Mouse (Mus musculus) kidney, postnatal 0 days (tissue): ENCODE results near the gene Helt. TPM values are rescaled to one million over a fixed set of nuclear protein-coding genes. Genes with fewer than 3 reads are reported as not detected.

ENCODE experiments used
- ATAC-seq: fragments of 200-750 bp; cut with Nextera tagmentation; replicated peaks from 2 replicates; pipeline ENCODE4 v1.8.0; 2017; ENCODE audit warnings: low read depth, moderate number of reproducible peaks, moderate TSS enrichment, moderate library complexity; ENCODE audit not compliant: low FRiP score
- DNase-seq: peaks from one replicate; pipeline ENCODE4 v3.0.0-alpha.2; 2016; ENCODE audit warnings: low spot score
- H3K27ac ChIP-seq: fragments of 300-500 bp; sonication (generic); 2 replicates; pipeline ENCODE4 v1.5.1; 2014; ENCODE audit warnings: mild to moderate bottlenecking
- H3K27me3 ChIP-seq: fragments of 300-500 bp; sonication (generic); 2 replicates; pipeline ENCODE4 v1.6.1; 2014; ENCODE audit warnings: low read length, mixed read lengths; ENCODE audit not compliant: insufficient read depth
- H3K36me3 ChIP-seq: fragments of 300-500 bp; sonication (generic); 2 replicates; pipeline ENCODE4 v1.6.1; 2014; ENCODE audit warnings: low read length, mixed read lengths; ENCODE audit not compliant: insufficient read depth
- H3K4me1 ChIP-seq: fragments of 300-500 bp; sonication (generic); replicated peaks from 2 replicates; pipeline ENCODE4 v1.6.1; 2014; ENCODE audit warnings: antibody characterized with exemption, low read length, mixed read lengths; ENCODE audit not compliant: insufficient read depth
- H3K4me2 ChIP-seq: fragments of 300-500 bp; sonication (generic); 2 replicates; pipeline ENCODE4 v1.6.1; 2014; ENCODE audit warnings: mild to moderate bottlenecking, low read length, moderate library complexity, mixed read lengths
- H3K4me3 ChIP-seq: fragments of 300-500 bp; sonication (generic); replicated peaks from 2 replicates; pipeline ENCODE4 v1.5.1; 2014; ENCODE audit warnings: low read depth, low read length
- H3K9ac ChIP-seq: fragments of 300-500 bp; sonication (generic); 2 replicates; pipeline ENCODE4 v1.6.1; 2014; ENCODE audit warnings: low read depth, low read length
- H3K9me3 ChIP-seq: fragments of 300-500 bp; sonication (generic); replicated peaks from 2 replicates; pipeline ENCODE4 v1.6.1; 2016; ENCODE audit warnings: low read length, inconsistent platforms, mixed read lengths
- CTCF ChIP-seq: IDR thresholded peaks from 2 replicates; pipeline ENCODE4 v1.5.1; 2016; ENCODE audit warnings: antibody characterized with exemption, low read depth, mild to moderate bottlenecking, moderate library complexity
- WGBS: fragments of 180-500 bp; shearing (Covaris S2); extraction: QIAGEN DNeasy Blood & Tissue Kit; methylation state at CpG from one replicate; pipeline ENCODE4 v1.1.7; 2014; 5-methylcytosine and 5-hydroxymethylcytosine counted together
- polyA plus RNA-seq: library from polyadenylated mRNA; unstranded; fragments of >200 nt; fragmentation: Nextera tagmentation; extraction: Ambion mirVana; gene quantifications from 2 replicates; pipeline ENCODE4 v1.2.1, GENCODE M21; 2015

Helt gene
- polyA plus RNA-seq, 1 experiment from 2014 or later = not detected

DNA sequence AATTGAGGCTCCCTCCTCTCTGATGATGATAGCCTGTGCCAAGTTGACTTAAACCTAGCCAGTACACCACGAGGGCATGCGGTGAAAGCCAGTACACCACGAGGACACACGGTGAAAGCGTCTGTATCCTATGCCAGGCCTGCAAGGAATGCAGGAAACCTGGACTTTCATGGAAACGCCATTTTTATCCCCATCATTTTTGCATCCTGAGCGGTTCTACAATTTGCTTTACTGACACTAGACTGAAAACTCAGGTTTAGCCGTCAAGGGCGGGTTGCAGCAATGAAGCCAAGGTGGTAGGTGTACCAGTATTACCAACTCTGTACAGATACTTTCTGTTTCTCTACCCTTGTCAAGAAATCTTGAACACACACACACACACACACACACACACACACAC, 7.7 kb upstream of the Helt start:
- no peak for ATAC-seq
- H3K27me3 ChIP-seq = peaks cover 3% of the 10 kb centered on the region; the same call in 1 of the 2 replicates
- H3K36me3 ChIP-seq = no peaks in the 10 kb centered on the region
- H3K9ac ChIP-seq = no peak overlapping the region
- no peak overlapping the region for H3K27ac ChIP-seq
- WGBS = 93% methylated on average over 9 of the region's 9 CpGs
- DNase-seq = no peak
- H3K4me1 ChIP-seq = no peaks in the 10 kb centered on the region
- TF ChIP-seq CTCF = no peak
- H3K4me3 ChIP-seq = no peak overlapping the region
- no peaks in the 10 kb centered on the region for H3K9me3 ChIP-seq
- no peak overlapping the region for H3K4me2 ChIP-seq

- no peak overlapping the region for H3K4me3 ChIP-seq
- no peak for ATAC-seq
- no peak overlapping the region for H3K27ac ChIP-seq
- H3K4me2 ChIP-seq = no peak overlapping the region
- no peaks in the 10 kb centered on the region for H3K36me3 ChIP-seq
- no peak overlapping the region for H3K9ac ChIP-seq
- H3K27me3 ChIP-seq = peaks cover 35% of the 10 kb centered on the region
- no peaks in the 10 kb centered on the region for H3K4me1 ChIP-seq
- TF ChIP-seq CTCF = no peak
- no peak for DNase-seq
- no peaks in the 10 kb centered on the region for H3K9me3 ChIP-seq
- 29% methylated on average over 7 of the region's 7 CpGs for WGBS
Observed at GRCm38 (mm10) chr8:46298847-46299246, 4.4 kb upstream of the Helt start.

- no peak for TF ChIP-seq CTCF
- ATAC-seq = no peak
- 2% methylated on average over 11 of the region's 11 CpGs for WGBS
- H3K4me3 ChIP-seq = no peak overlapping the region
- H3K9ac ChIP-seq = no peak overlapping the region
- no peaks in the 10 kb centered on the region; the same call in 1 of the 2 replicates for H3K4me1 ChIP-seq
- H3K36me3 ChIP-seq = no peaks in the 10 kb centered on the region
- no peak for DNase-seq
- no peaks in the 10 kb centered on the region for H3K9me3 ChIP-seq
- H3K27ac ChIP-seq = no peak overlapping the region
- H3K27me3 ChIP-seq = peaks cover 57% of the 10 kb centered on the region
- no peak overlapping the region for H3K4me2 ChIP-seq
Observed at GRCm38 (mm10) chr8:46296551-46296950, 2.1 kb upstream of the Helt start.

DNA sequence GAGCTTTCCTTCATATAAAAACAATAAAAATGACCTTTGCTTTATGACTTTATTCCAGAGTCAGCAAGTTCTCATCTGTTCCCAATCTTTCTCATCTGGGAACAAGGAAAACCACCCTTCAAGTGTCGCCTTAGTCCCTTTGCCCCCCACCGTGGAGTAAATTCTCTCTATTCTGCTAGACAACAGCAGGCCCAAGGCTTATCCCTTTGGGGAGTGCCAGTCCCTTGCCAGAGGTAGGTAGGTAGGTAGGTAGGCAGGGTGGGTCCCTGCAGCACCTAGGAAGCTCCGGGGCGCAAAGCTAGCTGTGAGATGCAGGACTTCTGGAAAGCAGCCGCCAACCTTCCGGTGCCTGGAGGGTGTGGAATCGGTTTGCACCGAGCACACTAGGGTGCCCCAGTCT, 1.5 kb upstream of the Helt start:
- no peak overlapping the region for H3K4me3 ChIP-seq
- H3K27me3 ChIP-seq = peaks cover 63% of the 10 kb centered on the region
- H3K4me2 ChIP-seq = no peak overlapping the region
- H3K9me3 ChIP-seq = no peaks in the 10 kb centered on the region
- no peak overlapping the region for H3K27ac ChIP-seq
- WGBS = 0% methylated on average over 8 of the region's 8 CpGs
- ATAC-seq (no peak), DNase-seq (no peak)
- no peaks in the 10 kb centered on the region; the same call in 1 of the 2 replicates for H3K4me1 ChIP-seq
- no peak for TF ChIP-seq CTCF
- H3K36me3 ChIP-seq = no peaks in the 10 kb centered on the region
- H3K9ac ChIP-seq = no peak overlapping the region

- Histone ChIP-seq H3K9me3 (no peaks in the 10 kb centered on the region), H3K27ac (no peak overlapping the region), H3K4me3 (no peak overlapping the region), H3K9ac (no peak overlapping the region), H3K27me3 (peaks cover 67% of the 10 kb centered on the region), H3K36me3 (no peaks in the 10 kb centered on the region), H3K4me1 (no peaks in the 10 kb centered on the region; the same call in 1 of the 2 replicates), H3K4me2 (no peak overlapping the region)
- no peak for ATAC-seq
- DNase-seq = no peak
- TF ChIP-seq CTCF = no peak
- 0% methylated on average over 14 of the region's 14 CpGs for WGBS
Observed at GRCm38 (mm10) chr8:46295101-46295534, 647 bp upstream of the Helt start.

DNA sequence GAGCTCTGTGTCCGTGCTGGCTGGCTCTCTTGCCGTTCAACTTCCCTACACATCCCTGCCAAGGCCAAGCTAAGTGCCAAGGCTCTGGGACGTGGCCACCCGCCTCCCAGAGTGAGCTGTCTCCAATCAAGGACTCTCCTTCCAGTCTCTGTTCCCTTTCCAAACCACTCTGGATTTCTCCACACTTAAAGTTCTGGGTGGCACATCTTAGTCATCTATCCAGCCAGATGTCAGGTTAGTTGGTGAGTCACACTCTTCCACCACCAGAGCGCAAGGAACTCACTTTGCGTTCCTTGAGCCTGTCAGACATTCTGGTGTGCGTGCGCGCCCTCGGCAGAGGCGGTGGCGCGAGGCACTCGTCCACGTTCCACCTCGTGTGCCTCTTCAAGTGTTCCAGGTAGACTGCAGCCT, 725 bp downstream of the Helt start:
- Histone ChIP-seq H3K4me3 (no peak overlapping the region), H3K27ac (no peak overlapping the region), H3K36me3 (no peaks in the 10 kb centered on the region), H3K9ac (no peak overlapping the region), H3K27me3 (peaks cover 67% of the 10 kb centered on the region), H3K9me3 (no peaks in the 10 kb centered on the region), H3K4me2 (no peak overlapping the region), H3K4me1 (no peaks in the 10 kb centered on the region; the same call in 1 of the 2 replicates)
- under 1% methylated on average over 16 of the region's 16 CpGs for WGBS
- ATAC-seq (no peak), DNase-seq (no peak)
- TF ChIP-seq CTCF = no peak

- H3K4me1 ChIP-seq = no peaks in the 10 kb centered on the region; the same call in 1 of the 2 replicates
- H3K27ac ChIP-seq = no peak overlapping the region
- no peak overlapping the region for H3K9ac ChIP-seq
- no peaks in the 10 kb centered on the region for H3K9me3 ChIP-seq
- no peaks in the 10 kb centered on the region for H3K36me3 ChIP-seq
- no peak for TF ChIP-seq CTCF
- no peak overlapping the region for H3K4me3 ChIP-seq
- DNase-seq = no peak
- H3K4me2 ChIP-seq = no peak overlapping the region
- WGBS = 1% methylated on average over 14 of the region's 14 CpGs
- peaks cover 71% of the 10 kb centered on the region for H3K27me3 ChIP-seq
- ATAC-seq = no peak
Observed at GRCm38 (mm10) chr8:46293201-46293600, 1.3 kb downstream of the Helt start.
